ENCODE assay signal across 8 mouse cellular contexts in genomic region chrX:136959688-136960087, GRCm38 (mm10). TPM values are rescaled to one million over a fixed set of nuclear protein-coding genes. Genes with fewer than 3 reads are reported as not detected.
A peak's percentile ranks its signal among the peaks of the same experiment; 100 is the strongest.
DNase-seq lines count a peak whose midpoint lies in the region; ATAC-seq and TF ChIP-seq lines count a peak whose summit lies in the region.

No protein-coding gene starts in this region.

- H3K27ac ChIP-seq in left cerebral cortex, adult 2 months: no peak overlapping the region

- no peak overlapping the region for H3K4me3 ChIP-seq in left cerebral cortex, adult 2 months

- intact Hi-C loops in left cerebral cortex, adult 2 months (cut with DNase I): loop anchor here (2.0 kb wide), 2 partner anchors 19 to 57 kb away; no protein-coding TSS in a partner anchor

- peak; percentile 44 for TF ChIP-seq CTCF in left cerebral cortex, adult 2 months (IDR thresholded peaks at IDR 0.05)

- DNase-seq in cerebellum, adult 11 months: no peak
- DNase-seq in left cerebral cortex, adult 2 months (ENCODE audit: extremely low spot score in 1 of 2, low spot score in 2 of 2): peak in 1 of 2 experiments; percentile 7
- DNase-seq in left cerebral cortex, adult 11 months (ENCODE audit: low spot score): no peak
- peak; percentile 8 for DNase-seq in ES-CJ7 (ENCODE audit: low read depth, low spot score)
- DNase-seq in urinary bladder, postnatal 25 days (ENCODE audit: low spot score): no peak

- ATAC-seq in cerebellum, adult (ENCODE audit: insufficient number of reproducible peaks, low FRiP score, low TSS enrichment): peak; percentile 66; the same call in 1 of the 2 replicates
- ATAC-seq in granulocyte monocyte progenitor cell, adult 5-6 weeks (replicated peaks; ENCODE audit: poor library complexity, severe bottlenecking): 0 out of 2 replicates have a peak, but pooled peaks have one; percentile 62
- ATAC-seq in erythroblast, adult 5-6 weeks (replicated peaks; ENCODE audit: low FRiP score, poor library complexity, severe bottlenecking): no peak

RNA-seq across cellular contexts. Expression of gene Tmsb15b2, which starts 15.6 kb away (rescaled TPM):
- total RNA-seq in left cerebral cortex, adult 2 months (2021): 10 to 100 TPM in 1 of 2 experiments, 1 to 10 TPM in 1; 7.5 to 19.7 TPM
- total RNA-seq in granulocyte monocyte progenitor cell, adult 5-6 weeks (2014; fragmentation: Nextera tagmentation): 12.7 and 59.8 TPM in 2 replicates
- total RNA-seq in granulocyte monocyte progenitor cell, adult 5-6 weeks (2017): 9.2 TPM in 1 of 2 replicates, not detected in the other
- total RNA-seq in erythroblast, adult 5-6 weeks (2015; ENCODE audit: low replicate concordance): not detected in 2 replicates
- total RNA-seq in erythroblast, adult 5-6 weeks (2017; ENCODE audit: low replicate concordance): not detected in 2 replicates

RNA-seq across cellular contexts. Expression of gene Tmsb15l, which starts 17.0 kb away (rescaled TPM):
- total RNA-seq in left cerebral cortex, adult 2 months (2021): 1 to 10 TPM; 3.6 to 3.8 TPM
- total RNA-seq in granulocyte monocyte progenitor cell, adult 5-6 weeks (2014; fragmentation: Nextera tagmentation): 10.1 TPM in 1 of 2 replicates, not detected in the other
- 11.4 and 28.5 TPM in 2 replicates for total RNA-seq in granulocyte monocyte progenitor cell, adult 5-6 weeks (2017)
- not detected in 2 replicates for total RNA-seq in erythroblast, adult 5-6 weeks (2015; ENCODE audit: low replicate concordance)
- total RNA-seq in erythroblast, adult 5-6 weeks (2017; ENCODE audit: low replicate concordance): 3.8 TPM in 1 of 2 replicates, not detected in the other

RNA-seq across cellular contexts. Expression of gene Tmsb15b1, which starts 17.0 kb away (rescaled TPM):
- 1 to 10 TPM; 2.8 to 7.7 TPM for total RNA-seq in left cerebral cortex, adult 2 months (2021)
- 7.3 and 16.8 TPM in 2 replicates for total RNA-seq in granulocyte monocyte progenitor cell, adult 5-6 weeks (2014; fragmentation: Nextera tagmentation)
- total RNA-seq in granulocyte monocyte progenitor cell, adult 5-6 weeks (2017): 6.7 and 15.6 TPM in 2 replicates
- not detected in 2 replicates for total RNA-seq in erythroblast, adult 5-6 weeks (2015; ENCODE audit: low replicate concordance)
- total RNA-seq in erythroblast, adult 5-6 weeks (2017; ENCODE audit: low replicate concordance): 1.7 TPM in 1 of 2 replicates, not detected in the other

RNA-seq across cellular contexts. Expression of gene H2bfm, which starts 32.6 kb away (rescaled TPM):
- total RNA-seq in left cerebral cortex, adult 2 months (2021): not detected
- total RNA-seq in granulocyte monocyte progenitor cell, adult 5-6 weeks (2014; fragmentation: Nextera tagmentation): not detected in 2 replicates
- not detected in 2 replicates for total RNA-seq in granulocyte monocyte progenitor cell, adult 5-6 weeks (2017)
- total RNA-seq in erythroblast, adult 5-6 weeks (2015; ENCODE audit: low replicate concordance): not detected in 2 replicates
- total RNA-seq in erythroblast, adult 5-6 weeks (2017; ENCODE audit: low replicate concordance): not detected in 2 replicates

RNA-seq across cellular contexts. Expression of gene Zcchc18, which starts 33.3 kb away (rescaled TPM):
- total RNA-seq in left cerebral cortex, adult 2 months (2021): 100 to 1,000 TPM; 258 to 272 TPM
- total RNA-seq in granulocyte monocyte progenitor cell, adult 5-6 weeks (2014; fragmentation: Nextera tagmentation): not detected in 2 replicates
- not detected in 2 replicates for total RNA-seq in granulocyte monocyte progenitor cell, adult 5-6 weeks (2017)
- total RNA-seq in erythroblast, adult 5-6 weeks (2015; ENCODE audit: low replicate concordance): 0.77 TPM in 1 of 2 replicates, not detected in the other
- total RNA-seq in erythroblast, adult 5-6 weeks (2017; ENCODE audit: low replicate concordance): 0.28 TPM in 1 of 2 replicates, not detected in the other
